Mouse (Mus musculus) limb, embryonic 14.5 days (tissue): Measurements from ENCODE around the gene Gm20388. TPM values are rescaled to one million over a fixed set of nuclear protein-coding genes. Genes with fewer than 3 reads are reported as not detected.

ENCODE experiments used
- ATAC-seq: fragments of 200-750 bp; cut with Nextera tagmentation; 2 replicates; pipeline ENCODE4 v1.8.0; 2017; ENCODE audit warnings: low read depth, moderate number of reproducible peaks, moderate TSS enrichment; ENCODE audit not compliant: low FRiP score
- DNase-seq: peaks from one replicate; pipeline ENCODE4 v3.0.0-alpha.2; 2015; ENCODE audit warnings: low spot score
- H3K27ac ChIP-seq: fragments of 300-500 bp; sonication (generic); replicated peaks from 2 replicates; pipeline ENCODE4 v1.5.1; 2014; ENCODE audit warnings: low read depth, mild to moderate bottlenecking, low read length, moderate library complexity, mixed read lengths
- H3K27me3 ChIP-seq: fragments of 300-500 bp; sonication (generic); 2 replicates; pipeline ENCODE4 v1.6.1; 2014; ENCODE audit warnings: low read length, mixed read lengths; ENCODE audit not compliant: control insufficient read depth, insufficient read depth
- H3K36me3 ChIP-seq: fragments of 300-500 bp; sonication (generic); 2 replicates; pipeline ENCODE4 v1.6.1; 2014; ENCODE audit warnings: mild to moderate bottlenecking, low read length, moderate library complexity, mixed read lengths; ENCODE audit not compliant: control insufficient read depth, insufficient read depth
- H3K4me1 ChIP-seq: fragments of 300-500 bp; sonication (generic); 2 replicates; pipeline ENCODE4 v1.6.1; 2014; ENCODE audit warnings: antibody characterized with exemption, low read length, mixed read lengths; ENCODE audit not compliant: control insufficient read depth, insufficient read depth
- H3K4me2 ChIP-seq: fragments of 300-500 bp; sonication (generic); replicated peaks from 2 replicates; pipeline ENCODE4 v1.6.1; 2014; ENCODE audit warnings: low read depth, mild to moderate bottlenecking, low read length, moderate library complexity; ENCODE audit not compliant: severe bottlenecking
- H3K4me3 ChIP-seq: fragments of 300-500 bp; sonication (generic); replicated peaks from 2 replicates; pipeline ENCODE4 v1.5.1; 2014; ENCODE audit warnings: low read length
- H3K9ac ChIP-seq: fragments of 300-500 bp; sonication (generic); 2 replicates; pipeline ENCODE4 v1.6.1; 2014; ENCODE audit warnings: mild to moderate bottlenecking, low read depth, low read length, moderate library complexity; ENCODE audit not compliant: severe bottlenecking
- H3K9me3 ChIP-seq: fragments of 300-500 bp; sonication (generic); 2 replicates; pipeline ENCODE4 v1.6.1; 2016; ENCODE audit warnings: low read length; ENCODE audit not compliant: control insufficient read depth
- POLR2A ChIP-seq: fragments of 200-500 bp; IDR thresholded peaks from 2 replicates; pipeline ENCODE4 v1.8.0; 2012; ENCODE audit warnings: inconsistent platforms, mild to moderate bottlenecking, moderate library complexity, borderline replicate concordance; ENCODE audit not compliant: insufficient read depth, insufficient read length; ENCODE audit errors: extremely low read depth
- WGBS: fragments of 180-500 bp; shearing (Covaris S2); extraction: QIAGEN DNeasy Blood & Tissue Kit; methylation state at CpG from one replicate; pipeline ENCODE4 v1.1.7; 2014; 5-methylcytosine and 5-hydroxymethylcytosine counted together
- polyA plus RNA-seq, 2 experiments: library from polyadenylated mRNA; depleted of rRNA in 1 of 2; stranded (reverse) in 1 of 2; unstranded in 1 of 2; fragments of >200 nt; fragmentation: Nextera tagmentation in 1 of 2; extraction: Ambion mirVana in 1 of 2; gene quantifications; 2 replicates each; pipeline versions ENCODE4 v1.2.1 to v1.2.3; 2012 to 2014

The Gm20388 gene
- polyA plus RNA-seq, 2 experiments = 1.9 to 49.9 TPM

DNA sequence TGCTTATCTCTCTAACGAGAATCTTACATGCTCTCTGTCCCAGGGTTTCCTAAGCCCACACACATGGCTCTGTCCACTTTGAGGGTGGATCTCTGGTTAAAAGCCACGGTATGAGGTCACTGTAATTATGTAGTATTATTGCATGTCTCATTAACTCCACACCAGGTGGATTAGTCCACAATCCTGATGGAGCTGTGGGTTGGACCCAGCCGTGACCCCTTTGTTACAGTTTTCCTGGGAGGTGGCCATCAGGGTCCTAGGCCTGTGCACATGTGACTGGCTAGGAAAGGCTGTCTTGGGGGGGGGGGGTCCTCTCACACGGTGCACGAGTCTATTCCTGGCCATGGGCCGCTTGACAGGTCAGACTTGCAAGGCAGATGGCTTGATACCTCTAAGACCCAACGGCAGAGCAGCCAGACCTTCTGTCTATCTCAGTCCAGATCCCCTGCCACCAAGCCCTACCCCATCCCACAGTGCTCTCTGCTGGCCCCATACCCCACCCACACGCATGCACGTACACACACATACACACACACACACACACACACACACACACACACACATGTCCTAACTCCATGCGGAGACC is 395.3 kb downstream of the Gm20388 start:
- Histone ChIP-seq H3K36me3 (no peaks in the 10 kb centered on the region), H3K27ac (no peak overlapping the region), H3K9me3 (no peaks in the 10 kb centered on the region), H3K4me2 (no peak overlapping the region), H3K9ac (no peak overlapping the region), H3K4me3 (no peak overlapping the region), H3K4me1 (peaks cover 54% of the 10 kb centered on the region), H3K27me3 (no peaks in the 10 kb centered on the region)
- DNase-seq (no peak), ATAC-seq (no peak)
- no peak for TF ChIP-seq POLR2A
- 70% methylated on average over 10 of the region's 10 CpGs for WGBS

DNA sequence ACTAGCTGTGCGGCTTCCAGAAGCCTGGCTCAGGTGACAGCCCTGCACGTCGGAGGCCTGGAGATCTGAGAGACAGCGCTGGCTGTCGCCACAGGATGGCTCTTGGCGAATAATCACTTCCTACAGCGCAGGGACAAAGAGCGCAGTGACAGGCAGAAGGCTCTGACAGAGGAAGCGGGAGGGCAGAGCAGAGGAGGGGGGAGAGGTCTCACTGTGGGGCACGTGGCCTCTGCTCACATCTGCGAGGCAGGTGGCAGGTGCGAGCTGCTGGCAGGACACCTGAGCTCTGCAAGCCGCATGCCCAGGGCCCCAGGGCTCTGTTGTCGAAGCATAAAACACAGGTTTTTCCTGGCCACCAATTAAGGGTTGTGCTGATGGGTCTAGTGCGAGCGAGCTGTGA is 396.5 kb downstream of the Gm20388 start:
- WGBS = 11% methylated on average over 15 of the region's 16 CpGs
- Histone ChIP-seq H3K27ac (no peak overlapping the region), H3K4me1 (peaks cover 49% of the 10 kb centered on the region), H3K9me3 (no peaks in the 10 kb centered on the region), H3K4me2 (no peak overlapping the region), H3K36me3 (no peaks in the 10 kb centered on the region), H3K4me3 (no peak overlapping the region), H3K27me3 (no peaks in the 10 kb centered on the region), H3K9ac (peak overlapping the region; percentile 3; the same call in 1 of the 2 replicates)
- no peak for DNase-seq
- ATAC-seq = no peak
- TF ChIP-seq POLR2A = no peak

DNA sequence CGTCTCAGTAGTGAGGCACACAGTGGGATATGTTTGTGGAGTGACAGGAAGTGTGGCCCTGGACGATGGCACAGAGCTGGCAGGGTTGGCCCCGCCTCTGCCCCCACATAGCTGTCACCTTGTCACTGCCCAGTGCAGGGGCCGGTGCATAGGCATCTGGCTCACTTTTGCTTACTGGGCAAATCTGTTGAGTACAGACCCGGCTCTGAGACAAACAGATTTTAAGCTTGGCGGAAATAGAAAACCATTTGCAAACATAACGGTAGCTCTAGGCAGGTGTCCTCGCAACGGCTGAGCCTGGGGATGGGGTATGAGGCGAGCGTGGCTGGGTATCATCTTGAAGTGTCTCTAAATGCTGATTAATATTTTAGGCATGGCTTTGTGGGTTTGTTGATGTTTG is 396.9 kb downstream of the Gm20388 start:
- H3K9me3 ChIP-seq = no peaks in the 10 kb centered on the region
- WGBS = 44% methylated on average over 11 of the region's 11 CpGs
- H3K36me3 ChIP-seq = no peaks in the 10 kb centered on the region
- no peak overlapping the region for H3K4me2 ChIP-seq
- no peaks in the 10 kb centered on the region for H3K27me3 ChIP-seq
- peaks cover 49% of the 10 kb centered on the region for H3K4me1 ChIP-seq
- H3K9ac ChIP-seq = no peak overlapping the region
- ATAC-seq = no peak
- no peak overlapping the region for H3K4me3 ChIP-seq
- no peak overlapping the region for H3K27ac ChIP-seq
- no peak for DNase-seq
- no peak for TF ChIP-seq POLR2A

DNA sequence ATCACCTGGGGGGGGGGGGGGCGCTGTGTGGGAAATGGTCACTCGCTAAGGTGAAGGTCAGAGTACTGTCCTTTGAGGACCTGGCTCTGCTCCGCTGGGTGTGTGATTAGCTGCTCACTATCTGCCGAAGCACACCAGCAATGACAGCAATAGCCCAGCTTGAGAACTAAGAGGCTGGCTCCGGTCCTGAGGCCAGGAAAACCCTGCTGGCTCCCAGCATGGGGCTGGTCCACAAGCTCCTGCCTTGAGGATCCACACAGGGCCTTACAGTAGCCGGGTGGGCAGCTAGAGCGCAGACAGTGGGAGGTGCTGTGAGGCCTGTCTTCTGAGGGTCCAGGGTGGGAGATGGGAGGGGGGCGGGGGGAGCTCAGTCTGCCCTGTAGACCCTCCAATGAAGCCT is 397.5 kb downstream of the Gm20388 start:
- Histone ChIP-seq H3K9me3 (no peaks in the 10 kb centered on the region), H3K4me2 (no peak overlapping the region), H3K27ac (no peak overlapping the region), H3K4me1 (peaks cover 46% of the 10 kb centered on the region), H3K4me3 (no peak overlapping the region), H3K36me3 (no peaks in the 10 kb centered on the region), H3K27me3 (no peaks in the 10 kb centered on the region), H3K9ac (no peak overlapping the region)
- WGBS = 61% methylated on average over 7 of the region's 8 CpGs
- TF ChIP-seq POLR2A = no peak
- ATAC-seq (no peak), DNase-seq (no peak)

DNA sequence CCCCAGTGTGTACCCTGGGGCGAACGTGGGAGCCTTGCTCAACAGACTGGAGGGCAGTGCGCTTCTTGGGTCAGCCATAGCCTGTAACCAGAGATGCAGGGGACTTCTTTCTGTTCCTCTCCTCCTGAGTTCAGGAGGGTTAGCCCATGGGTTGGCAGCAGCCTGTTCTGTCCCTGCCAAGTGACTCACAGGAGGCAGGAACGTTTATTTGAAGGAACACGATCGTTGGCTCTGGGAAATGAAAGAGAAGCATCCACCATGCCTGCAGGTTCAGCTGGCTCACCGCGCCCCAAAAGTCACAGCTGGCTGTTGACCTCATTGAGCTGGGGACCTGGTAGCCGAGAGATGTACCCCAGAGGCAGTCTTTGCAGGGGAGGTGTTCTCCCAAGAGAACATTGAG is 397.9 kb downstream of the Gm20388 start:
- H3K9me3 ChIP-seq = no peaks in the 10 kb centered on the region
- 52% methylated on average over 9 of the region's 9 CpGs for WGBS
- no peak overlapping the region for H3K4me2 ChIP-seq
- no peak overlapping the region for H3K27ac ChIP-seq
- ATAC-seq (no peak), DNase-seq (no peak)
- no peak overlapping the region for H3K4me3 ChIP-seq
- no peak overlapping the region for H3K9ac ChIP-seq
- no peaks in the 10 kb centered on the region for H3K27me3 ChIP-seq
- no peaks in the 10 kb centered on the region for H3K36me3 ChIP-seq
- peaks cover 41% of the 10 kb centered on the region for H3K4me1 ChIP-seq
- TF ChIP-seq POLR2A = no peak

DNA sequence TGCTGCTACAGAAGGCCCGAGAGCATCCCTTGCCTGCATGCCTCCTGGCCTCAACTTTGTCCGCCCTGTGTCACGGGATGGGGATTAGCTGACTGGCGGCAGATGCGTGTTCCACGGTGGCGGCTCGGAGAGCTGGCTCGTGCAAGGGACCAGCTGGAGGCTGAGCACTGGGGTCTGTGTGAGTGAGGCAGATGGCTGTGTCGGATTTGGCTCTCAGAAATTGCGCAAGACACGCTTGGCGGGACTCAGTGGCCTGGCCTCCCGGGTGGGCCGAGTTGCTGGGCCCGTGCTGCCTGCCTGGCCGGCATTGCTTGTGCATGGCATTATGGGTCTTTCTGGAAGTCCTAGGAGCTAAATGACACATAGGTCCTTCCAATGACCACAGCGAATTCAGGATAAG is 398.7 kb downstream of the Gm20388 start:
- TF ChIP-seq POLR2A = no peak
- peak; percentile 27 for DNase-seq
- H3K9ac ChIP-seq = no peak overlapping the region
- no peaks in the 10 kb centered on the region for H3K9me3 ChIP-seq
- 59% methylated on average over 18 of the region's 18 CpGs for WGBS
- H3K27me3 ChIP-seq = no peaks in the 10 kb centered on the region
- ATAC-seq = peak; percentile 38
- no peak overlapping the region for H3K27ac ChIP-seq
- H3K4me2 ChIP-seq = no peak overlapping the region
- no peak overlapping the region for H3K4me3 ChIP-seq
- peaks cover 34% of the 10 kb centered on the region for H3K4me1 ChIP-seq
- H3K36me3 ChIP-seq = no peaks in the 10 kb centered on the region
